Mouse (Mus musculus): ENCODE measurements around the gene Sgf29. TPM values are rescaled to one million over a fixed set of nuclear protein-coding genes. Genes with fewer than 3 reads are reported as not detected.
A peak's percentile ranks its signal among the peaks of the same experiment; 100 is the strongest.

Gene Sgf29
- total RNA-seq, 2 experiments from 2014 or later: 27.8 to 28.4 TPM

DNA sequence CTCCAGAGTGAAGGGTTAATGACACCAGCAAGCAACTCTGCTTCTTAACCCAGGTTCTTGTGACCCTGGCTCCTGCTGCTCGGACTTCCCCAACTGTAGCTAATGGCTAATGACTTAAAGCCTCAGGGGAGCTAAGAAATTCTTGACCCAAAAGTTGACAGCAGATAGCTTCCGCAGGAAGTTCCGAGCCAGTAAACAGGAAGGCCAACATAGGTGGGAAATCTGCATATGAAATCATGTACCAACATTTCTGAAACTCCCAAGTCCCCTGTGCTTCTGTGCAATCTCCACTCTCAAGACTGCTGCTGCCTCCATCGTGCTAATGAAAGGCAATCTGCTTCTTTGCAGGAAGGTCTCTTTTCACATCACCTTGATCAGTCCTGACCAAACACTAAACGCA is 3.4 kb upstream of the Sgf29 start:
- DNase-seq (ENCODE audit: low spot score in 2 of 2): no peak
- no peak overlapping the region for H3K4me3 ChIP-seq
- no peak overlapping the region for H3K27ac ChIP-seq
- no peak for TF ChIP-seq CTCF (conservative IDR thresholded peaks at IDR 0.05)

DNA sequence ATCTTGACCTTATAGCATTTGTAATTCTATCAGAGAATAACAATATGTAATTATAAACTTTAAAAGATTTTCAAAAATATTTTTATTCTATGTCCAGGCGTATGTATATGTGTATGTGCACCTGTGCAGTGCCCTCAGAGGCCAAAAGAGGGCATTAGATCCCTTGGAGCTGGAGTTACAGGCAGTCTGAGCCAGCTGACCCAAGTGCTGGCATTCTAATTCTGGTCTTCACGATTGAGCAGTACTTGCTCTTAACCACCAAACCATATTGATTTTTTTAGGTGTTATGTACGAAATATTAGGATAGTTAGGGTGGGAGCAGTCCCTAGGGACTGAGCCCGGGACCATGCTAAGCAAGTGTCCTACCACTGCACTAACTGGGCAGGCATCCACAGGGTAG is 623 bp upstream of the Sgf29 start:
- peak; percentile 63 for TF ChIP-seq CTCF (conservative IDR thresholded peaks at IDR 0.05)
- peak overlapping the region; percentile 72 for H3K4me3 ChIP-seq
- DNase-seq (ENCODE audit: low spot score in 2 of 2): no peak
- peak overlapping the region; percentile 96; the same call in 1 of the 2 replicates for H3K27ac ChIP-seq

DNA sequence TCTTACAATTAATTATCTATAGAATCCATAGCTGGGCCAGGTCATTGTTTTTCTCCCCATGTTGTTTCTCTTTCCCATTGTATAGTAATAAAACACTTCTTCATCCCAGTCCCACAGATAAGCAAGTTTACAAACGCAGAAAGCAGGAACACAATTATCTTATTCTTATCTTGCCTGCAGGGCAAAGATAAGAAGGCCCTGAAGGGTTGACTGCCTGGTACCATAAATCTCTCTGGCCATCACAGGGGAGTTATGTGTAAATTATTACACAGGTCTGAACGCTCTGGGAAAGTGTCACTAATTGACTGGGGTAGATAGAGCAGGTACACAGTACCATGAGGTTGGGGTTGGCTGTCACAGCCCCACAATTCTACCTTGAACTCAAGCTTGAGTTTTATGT is 1.7 kb downstream of the Sgf29 start:
- no peak for TF ChIP-seq CTCF (conservative IDR thresholded peaks at IDR 0.05)
- DNase-seq (ENCODE audit: low spot score in 2 of 2): no peak
- Histone ChIP-seq H3K27ac (no peak overlapping the region), H3K4me3 (no peak overlapping the region)

DNA sequence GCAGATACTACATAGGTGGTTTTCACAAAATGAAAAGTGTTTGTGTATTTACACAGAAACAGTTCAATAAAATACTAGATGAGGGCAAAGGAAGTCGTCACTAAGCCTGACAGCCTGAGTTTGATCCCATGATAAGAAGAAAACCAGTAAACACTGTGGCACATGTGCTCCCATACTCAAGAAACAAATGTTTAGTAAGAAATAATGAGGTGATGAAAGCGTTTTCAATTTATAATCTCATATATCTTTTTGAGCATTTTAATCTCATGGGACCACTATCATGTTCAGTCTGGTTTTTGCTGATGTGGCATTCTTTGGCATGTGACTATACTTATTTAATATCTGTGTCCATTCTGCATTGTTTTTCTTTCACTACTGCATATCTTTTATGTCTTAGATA is 4.9 kb downstream of the Sgf29 start:
- H3K4me3 ChIP-seq: no peak overlapping the region
- no peak overlapping the region for H3K27ac ChIP-seq
- no peak for DNase-seq (ENCODE audit: low spot score in 2 of 2)
- no peak for TF ChIP-seq CTCF (conservative IDR thresholded peaks at IDR 0.05)

DNA sequence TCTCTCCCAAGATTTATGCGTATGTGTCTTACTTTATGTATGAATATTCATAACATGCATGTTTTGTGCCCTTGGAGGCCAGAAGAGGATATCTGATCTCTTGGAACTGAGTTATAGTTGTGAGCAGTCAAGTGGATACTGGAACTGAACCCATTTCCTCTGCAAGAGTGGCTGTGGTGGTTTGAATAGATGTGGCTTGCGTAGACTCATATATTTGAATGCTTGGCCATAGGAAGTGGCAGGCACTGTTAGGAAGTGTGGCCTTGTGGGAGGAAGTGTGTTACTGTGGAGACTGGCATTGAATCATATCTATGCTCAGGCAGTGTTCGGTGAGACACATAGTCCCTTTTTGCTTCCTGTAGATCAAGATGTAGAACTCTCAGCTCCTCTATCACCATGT is 6.6 kb downstream of the Sgf29 start:
- Histone ChIP-seq H3K27ac (no peak overlapping the region), H3K4me3 (no peak overlapping the region)
- no peak for DNase-seq (ENCODE audit: low spot score in 2 of 2)
- TF ChIP-seq CTCF (conservative IDR thresholded peaks at IDR 0.05): no peak

DNA sequence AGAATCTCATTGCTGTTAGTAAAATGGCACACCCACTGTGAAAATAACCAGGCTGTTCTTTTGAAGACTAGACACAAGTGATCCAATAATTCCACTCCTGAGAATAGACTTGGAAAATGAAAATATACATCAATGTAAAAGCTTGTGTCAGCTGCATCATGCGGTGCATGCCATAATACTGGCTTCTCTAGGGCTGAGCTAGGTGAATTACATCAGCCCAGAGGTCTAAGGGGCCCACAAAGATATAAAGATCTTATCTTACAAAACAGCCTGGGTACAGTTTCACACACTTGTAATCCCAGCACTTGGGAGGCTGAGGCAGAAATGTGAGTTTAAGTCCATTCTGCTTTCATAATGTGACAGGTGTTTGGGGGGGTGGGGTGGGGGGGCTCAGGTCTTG is 8.4 kb downstream of the Sgf29 start:
- H3K27ac ChIP-seq: no peak overlapping the region
- H3K4me3 ChIP-seq: no peak overlapping the region
- no peak for TF ChIP-seq CTCF (conservative IDR thresholded peaks at IDR 0.05)
- DNase-seq (ENCODE audit: low spot score in 2 of 2): no peak

DNA sequence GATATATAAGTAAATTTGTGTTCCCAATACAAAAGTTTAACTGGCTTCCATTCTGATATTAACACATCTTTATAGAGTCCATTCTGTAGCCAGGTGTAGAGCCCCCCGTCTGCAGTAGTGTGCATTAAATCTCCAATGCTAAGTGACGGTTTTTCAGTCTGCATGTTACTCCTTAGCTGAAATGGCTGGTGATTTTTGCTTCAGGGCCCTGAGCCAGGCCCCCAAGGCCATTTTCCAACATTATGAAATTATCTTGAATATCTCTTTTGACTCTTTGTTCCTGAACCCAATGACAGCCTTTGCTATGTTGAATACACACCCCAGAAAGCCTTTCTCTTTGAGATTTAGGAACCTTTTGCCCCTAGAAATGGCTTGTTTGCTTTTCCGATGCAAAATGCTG is 10.7 kb downstream of the Sgf29 start:
- no peak for DNase-seq (ENCODE audit: low spot score in 2 of 2)
- no peak for TF ChIP-seq CTCF (conservative IDR thresholded peaks at IDR 0.05)

DNA sequence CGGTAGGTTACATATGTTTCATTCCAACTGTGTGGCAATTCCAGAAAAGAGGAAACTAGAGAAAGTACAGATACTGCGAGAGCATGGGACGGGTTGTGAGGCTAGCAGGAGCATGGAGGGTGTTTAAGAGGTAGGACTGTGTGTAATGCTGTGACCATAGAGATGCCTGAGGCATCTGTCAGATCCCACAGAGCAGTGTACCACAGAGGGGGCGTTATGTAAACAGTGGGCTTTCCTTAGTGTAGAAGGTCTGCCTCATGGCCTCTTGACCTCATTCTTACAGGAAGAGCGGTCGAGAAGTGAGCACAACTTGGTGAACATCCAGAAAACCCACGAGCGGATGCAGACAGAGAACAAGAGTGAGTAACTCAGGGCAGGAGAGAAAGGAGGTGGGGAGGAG is 14.5 kb downstream of the Sgf29 start:
- TF ChIP-seq CTCF (conservative IDR thresholded peaks at IDR 0.05): no peak
- Histone ChIP-seq H3K27ac (no peak overlapping the region), H3K4me3 (no peak overlapping the region)
- no peak for DNase-seq (ENCODE audit: low spot score in 2 of 2)

More for the DNA sequence above, 10.7 kb downstream of the Sgf29 start:
- Histone ChIP-seq H3K27ac (no peak overlapping the region), H3K4me3 (no peak overlapping the region)

DNA sequence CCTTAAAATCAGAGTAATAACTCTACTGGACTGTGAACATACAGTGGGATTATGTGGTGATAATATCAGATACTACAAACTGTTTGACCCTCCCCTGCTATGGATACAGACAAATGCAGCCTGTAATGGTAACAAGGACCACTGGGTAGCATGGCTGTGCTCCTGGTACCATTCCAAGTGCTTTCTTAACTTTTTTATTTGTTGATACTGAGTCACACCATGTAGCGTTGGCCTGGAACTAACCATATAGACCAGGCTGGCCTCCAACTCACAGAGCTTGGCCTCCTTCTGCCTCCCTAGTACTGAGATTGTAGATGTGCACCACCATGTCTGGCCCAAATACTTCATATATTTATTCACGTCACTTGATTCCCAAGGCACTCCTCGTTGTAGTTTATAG is 16.2 kb downstream of the Sgf29 start:
- DNase-seq (ENCODE audit: low spot score in 2 of 2): no peak
- peak; percentile 69 for TF ChIP-seq CTCF (conservative IDR thresholded peaks at IDR 0.05)
- Histone ChIP-seq H3K27ac (no peak overlapping the region), H3K4me3 (no peak overlapping the region)

DNA sequence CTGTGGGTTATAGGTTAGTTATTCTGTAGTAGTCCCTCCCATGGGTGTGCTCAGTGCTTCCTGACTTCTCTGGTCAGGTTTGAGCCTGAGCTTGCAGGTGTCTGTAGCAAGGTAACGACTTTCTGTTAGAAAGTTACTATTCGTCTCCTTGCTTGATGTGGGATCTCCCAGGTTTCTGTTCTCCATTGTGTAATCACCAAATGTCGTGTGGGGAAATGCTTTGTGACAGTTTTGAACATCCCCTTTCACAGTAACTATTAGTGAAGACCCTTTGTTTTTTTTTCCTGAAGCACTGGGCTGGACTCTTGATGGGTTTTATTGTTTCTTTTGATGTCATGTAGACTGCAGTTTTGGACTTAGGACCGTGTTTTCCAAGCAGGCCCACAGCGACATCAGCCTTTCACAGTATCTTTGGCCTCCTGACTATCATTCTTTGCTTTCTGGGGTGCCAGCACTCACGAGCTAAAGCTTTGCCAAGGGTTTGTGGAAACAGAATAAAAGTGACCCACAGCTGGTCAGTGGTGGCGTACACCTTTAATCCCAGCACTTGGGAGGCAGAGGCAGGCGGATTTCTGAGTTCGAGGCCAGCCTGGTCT is 18.5 kb downstream of the Sgf29 start:
- no peak for DNase-seq (ENCODE audit: low spot score in 2 of 2)
- TF ChIP-seq CTCF (conservative IDR thresholded peaks at IDR 0.05): no peak
- Histone ChIP-seq H3K4me3 (no peak overlapping the region), H3K27ac (no peak overlapping the region)

DNA sequence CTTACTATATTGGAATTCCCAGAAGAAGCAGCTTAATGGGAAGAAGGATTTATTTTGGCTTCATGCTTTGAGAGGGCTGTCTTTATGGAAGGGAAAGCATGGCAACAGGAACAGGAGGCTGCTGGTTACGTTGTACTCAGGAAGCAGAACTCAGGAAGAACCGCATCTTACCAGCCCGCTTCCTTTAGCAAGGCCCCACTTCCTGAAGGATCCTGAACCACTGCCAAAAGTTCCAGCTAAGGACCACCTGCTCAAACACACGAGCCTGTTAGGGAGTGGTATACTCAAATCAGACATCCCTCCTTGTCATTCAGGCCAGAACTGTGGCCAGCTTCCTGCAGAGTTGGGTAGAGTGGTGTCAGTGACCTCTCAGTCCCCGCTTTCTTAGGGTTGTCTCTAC is 19.3 kb downstream of the Sgf29 start:
- TF ChIP-seq CTCF (conservative IDR thresholded peaks at IDR 0.05): no peak
- Histone ChIP-seq H3K27ac (no peak overlapping the region), H3K4me3 (no peak overlapping the region)
- no peak for DNase-seq (ENCODE audit: low spot score in 2 of 2)

DNA sequence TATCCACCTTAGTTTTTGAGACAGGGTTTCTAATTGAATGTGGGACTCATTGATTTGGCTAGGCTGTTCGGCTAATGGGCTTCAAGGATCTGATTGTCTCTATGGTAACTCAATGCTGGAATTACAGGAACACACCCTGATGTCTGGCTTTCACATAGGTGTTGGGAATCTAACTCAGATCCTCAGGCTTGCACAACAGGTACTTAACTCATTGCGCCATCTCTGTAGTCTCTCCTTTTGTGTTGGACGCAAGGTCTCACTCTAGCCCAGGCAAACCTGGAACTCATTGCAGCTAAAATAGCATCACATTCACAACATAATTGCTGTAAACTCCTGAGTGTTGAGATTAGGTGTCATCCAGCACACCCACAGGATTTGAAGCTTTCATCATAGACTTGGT is 21.0 kb downstream of the Sgf29 start:
- DNase-seq (ENCODE audit: low spot score in 2 of 2): no peak
- Histone ChIP-seq H3K4me3 (no peak overlapping the region), H3K27ac (no peak overlapping the region)
- TF ChIP-seq CTCF (conservative IDR thresholded peaks at IDR 0.05): no peak

DNA sequence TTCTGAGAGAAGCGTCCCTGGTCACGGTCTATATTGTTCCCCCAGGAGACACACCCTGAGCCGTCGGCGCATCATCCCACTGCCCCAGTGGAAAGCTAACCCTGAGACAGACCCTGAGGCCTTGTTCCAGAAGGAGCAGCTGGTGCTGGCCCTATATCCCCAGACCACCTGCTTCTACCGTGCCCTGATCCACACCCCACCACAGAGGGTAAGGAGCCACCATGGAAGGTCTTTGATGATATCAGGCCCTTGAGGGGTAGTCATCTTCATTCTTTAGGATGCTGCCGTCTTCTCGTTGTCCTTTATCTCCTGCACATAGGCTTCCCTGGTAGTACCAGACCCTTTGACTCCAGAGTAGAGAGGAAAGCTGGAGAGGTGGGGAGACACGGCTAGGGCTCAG is 23.0 kb downstream of the Sgf29 start:
- no peak overlapping the region for H3K4me3 ChIP-seq
- TF ChIP-seq CTCF (conservative IDR thresholded peaks at IDR 0.05): no peak
- no peak for DNase-seq (ENCODE audit: low spot score in 2 of 2)
- no peak overlapping the region for H3K27ac ChIP-seq

DNA sequence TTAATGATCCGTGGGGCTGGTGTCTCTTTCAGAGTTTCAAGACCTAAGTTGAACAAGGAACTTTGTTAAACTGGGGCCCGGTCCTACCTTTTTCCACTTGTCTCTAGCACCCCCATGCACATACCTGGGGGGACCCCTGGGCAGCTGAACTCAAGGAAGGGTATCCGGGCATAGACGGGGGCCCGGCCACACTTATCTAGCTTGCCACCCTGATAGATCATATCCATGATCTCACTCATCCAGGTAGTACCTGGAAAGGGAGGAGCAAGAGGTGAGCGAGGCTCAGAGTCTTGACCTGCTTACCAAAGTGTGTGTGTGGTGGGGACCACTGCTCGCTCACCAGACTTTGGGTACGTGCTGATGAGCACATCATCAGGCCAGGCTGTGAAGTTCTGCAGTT is 26.0 kb downstream of the Sgf29 start:
- Histone ChIP-seq H3K27ac (no peak overlapping the region), H3K4me3 (no peak overlapping the region)
- no peak for TF ChIP-seq CTCF (conservative IDR thresholded peaks at IDR 0.05)

DNA sequence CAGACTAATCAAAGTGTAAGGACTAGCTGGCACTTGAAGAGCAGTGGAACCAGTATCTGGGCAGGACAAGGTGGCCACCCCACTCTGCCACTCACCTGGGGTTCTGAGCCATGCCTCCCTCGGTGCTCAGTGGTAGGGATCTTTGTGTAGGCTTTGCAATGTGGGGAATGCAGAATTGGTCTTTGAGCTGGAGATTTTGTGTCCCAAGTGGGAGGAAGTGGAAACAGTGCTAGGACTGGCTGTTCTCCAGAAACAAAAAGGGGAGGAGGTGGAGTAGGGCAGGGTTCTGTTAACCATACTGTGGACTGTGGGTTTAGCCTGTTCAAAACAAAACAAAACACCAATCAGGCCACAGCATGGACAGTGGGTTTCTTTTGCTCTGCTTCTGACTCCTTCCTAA is 27.1 kb downstream of the Sgf29 start, which contains the start of gene Sult1a1:
Sult1a1 (minus strand) TSS at position 226 of the 400 bp plus-strand sequence.
- TF ChIP-seq CTCF (conservative IDR thresholded peaks at IDR 0.05): no peak
- H3K27ac ChIP-seq: peak within 1 kb of the TSS; percentile 86
- no peak for DNase-seq (ENCODE audit: low spot score in 2 of 2)
- H3K4me3 ChIP-seq: peak within 1 kb of the TSS; percentile 2; the same call in 1 of the 2 replicates

More for the DNA sequence above, 26.0 kb downstream of the Sgf29 start:
- DNase-seq (ENCODE audit: low spot score in 2 of 2): no peak
